Mouse (Mus musculus) heart, embryonic 10.5 days (tissue): Measurements from ENCODE around the gene Spryd3. TPM values are rescaled to one million over a fixed set of nuclear protein-coding genes. Genes with fewer than 3 reads are reported as not detected.
"Not testable (repeated sequence)": the region's sequence is repeated elsewhere in the genome, so short reads cannot be mapped to it uniquely, and the experiment has no call there.

Experiments used
- DNase-seq: peaks from one replicate; pipeline ENCODE4 v3.0.0-alpha.2; 2017; ENCODE audit warnings: low spot score
- H3K27ac ChIP-seq: fragments of 300-500 bp; sonication (generic); 2 replicates; pipeline ENCODE4 v1.5.1; 2016; ENCODE audit warnings: mild to moderate bottlenecking
- H3K27me3 ChIP-seq: fragments of 300-500 bp; sonication (generic); 2 replicates; pipeline ENCODE4 v1.6.1; 2016; ENCODE audit warnings: mild to moderate bottlenecking; ENCODE audit not compliant: poor library complexity, insufficient read depth, severe bottlenecking
- H3K36me3 ChIP-seq: fragments of 300-500 bp; sonication (generic); 2 replicates; pipeline ENCODE4 v1.6.1; 2016; ENCODE audit warnings: mild to moderate bottlenecking, moderate library complexity
- H3K4me1 ChIP-seq: fragments of 300-500 bp; sonication (generic); 2 replicates; pipeline ENCODE4 v1.6.1; 2016; ENCODE audit warnings: mild to moderate bottlenecking
- H3K4me3 ChIP-seq: fragments of 300-500 bp; sonication (generic); 2 replicates; pipeline ENCODE4 v1.5.1; 2016; ENCODE audit warnings: mild to moderate bottlenecking, moderate library complexity
- H3K9me3 ChIP-seq: fragments of 300-500 bp; sonication (generic); 2 replicates; pipeline ENCODE4 v1.6.1; 2016; ENCODE audit warnings: mild to moderate bottlenecking, moderate library complexity
- WGBS: fragments of 180-500 bp; shearing (Covaris S2); methylation state at CpG from one replicate; pipeline ENCODE4 v1.1.7; 2016; 5-methylcytosine and 5-hydroxymethylcytosine counted together
- polyA plus RNA-seq: library from polyadenylated mRNA; unstranded; fragments of >200 nt; fragmentation: Nextera tagmentation; extraction: Ambion mirVana; gene quantifications from 2 replicates; pipeline ENCODE4 v1.2.1, GENCODE M21; 2016

Gene Spryd3
- polyA plus RNA-seq, 1 experiment from 2014 or later = 19.0 TPM

DNA sequence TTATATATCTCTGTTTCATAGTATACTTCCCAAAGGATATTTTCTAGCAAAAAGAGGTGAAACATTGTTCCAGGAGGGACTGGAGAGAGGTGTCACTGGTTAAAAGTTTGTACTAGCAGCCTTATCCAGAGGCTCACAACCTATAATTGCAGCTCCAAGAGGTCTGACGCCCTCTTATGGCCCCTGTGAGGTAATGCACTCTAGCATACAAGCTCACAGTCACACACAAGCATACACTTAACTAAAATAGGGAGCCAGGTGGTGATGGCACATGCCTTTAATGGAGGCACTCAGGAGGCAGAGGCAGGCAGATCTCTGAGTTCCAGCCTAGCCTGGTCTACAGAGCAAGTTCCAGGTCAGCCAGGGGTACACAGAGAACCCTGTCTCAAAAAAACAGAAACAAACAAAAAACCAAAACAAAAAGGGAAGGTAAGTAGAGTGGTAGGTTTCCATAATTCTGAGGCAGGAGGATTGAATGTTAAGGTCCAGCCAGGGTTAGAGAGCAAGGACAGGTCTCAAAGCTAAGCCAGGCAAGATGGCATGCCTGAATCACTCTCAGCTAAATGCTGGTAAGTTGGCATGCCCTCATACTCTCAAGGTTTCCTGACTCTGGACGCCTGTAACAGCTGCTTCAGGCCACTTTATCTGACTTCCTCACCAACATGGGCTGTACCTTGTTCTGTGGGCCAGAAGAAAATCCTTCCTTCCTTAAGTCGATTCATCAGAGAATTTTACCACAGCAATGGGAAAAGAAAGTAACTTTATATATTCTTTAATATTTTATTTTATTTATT is 28.1 kb upstream of the Spryd3 start:
- DNase-seq = no peak
- 51% methylated on average over 3 of the region's 3 CpGs for WGBS
- Histone ChIP-seq H3K4me3 (no peak overlapping the region), H3K27me3 (peaks cover 17% of the 10 kb centered on the region; the same call in 1 of the 2 replicates), H3K9me3 (no peaks in the 10 kb centered on the region), H3K4me1 (peaks cover 8% of the 10 kb centered on the region), H3K27ac (no peak overlapping the region), H3K36me3 (no peaks in the 10 kb centered on the region)

DNA sequence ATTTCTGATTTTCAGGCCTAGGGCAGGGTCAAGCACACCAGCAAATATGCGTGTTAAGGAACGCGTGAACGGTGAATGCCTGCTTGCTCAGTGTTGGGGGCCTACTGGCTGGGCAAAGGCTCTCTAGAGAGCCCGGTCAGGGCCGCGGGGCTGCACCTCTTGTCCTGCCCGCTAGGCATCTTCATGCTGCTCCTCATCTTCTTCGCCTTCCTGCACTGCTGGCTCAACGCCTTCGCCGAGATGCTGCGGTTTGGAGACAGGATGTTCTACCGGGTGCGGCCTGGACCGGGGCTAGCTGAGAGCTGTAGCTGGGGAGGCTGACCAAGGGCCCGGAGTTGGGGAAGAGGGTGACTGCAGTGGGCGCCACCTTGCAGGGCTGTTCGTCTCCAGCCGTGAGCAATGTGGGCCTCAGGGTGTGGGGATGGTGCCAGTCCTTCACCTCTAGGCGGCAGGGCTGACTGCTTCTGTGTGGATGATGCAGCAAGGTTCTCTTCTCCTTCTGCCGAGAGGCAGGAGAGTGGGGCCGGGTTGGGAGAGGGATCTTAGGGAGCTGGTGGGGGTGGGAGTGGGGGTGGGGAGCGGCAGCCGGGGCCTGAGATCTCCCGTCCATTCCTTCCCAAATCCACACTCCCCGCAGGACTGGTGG is 24.5 kb upstream of the Spryd3 start:
- H3K4me1 ChIP-seq = peaks cover 6% of the 10 kb centered on the region; the same call in 1 of the 2 replicates
- no peak for DNase-seq
- H3K27me3 ChIP-seq = peaks cover 17% of the 10 kb centered on the region; the same call in 1 of the 2 replicates
- no peaks in the 10 kb centered on the region for H3K9me3 ChIP-seq
- no peak overlapping the region; the same call in 1 of the 2 replicates for H3K27ac ChIP-seq
- WGBS = 46% methylated on average over 27 of the region's 27 CpGs
- H3K36me3 ChIP-seq = no peaks in the 10 kb centered on the region
- H3K4me3 ChIP-seq = no peak overlapping the region

DNA sequence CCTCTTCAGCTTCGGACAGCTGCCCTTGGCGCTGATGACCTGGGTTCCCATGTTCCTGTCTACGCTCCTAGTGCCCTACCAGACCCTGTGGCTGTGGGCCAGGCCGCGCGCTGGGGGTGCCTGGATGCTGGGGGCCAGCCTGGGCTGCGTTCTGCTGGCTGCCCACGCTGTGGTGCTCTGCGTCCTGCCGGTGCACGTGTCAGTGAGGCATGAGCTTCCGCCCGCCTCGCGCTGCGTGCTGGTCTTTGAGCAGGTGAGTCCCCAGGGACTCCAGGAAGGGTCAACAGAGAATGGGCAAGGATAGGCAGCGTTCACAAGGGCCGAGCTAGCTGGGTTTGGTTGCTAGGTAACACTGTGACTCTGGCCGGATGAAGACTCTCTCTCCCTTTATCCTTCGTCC is 20.8 kb upstream of the Spryd3 start:
- no peaks in the 10 kb centered on the region for H3K9me3 ChIP-seq
- no peak for DNase-seq
- no peaks in the 10 kb centered on the region for H3K36me3 ChIP-seq
- WGBS = 48% methylated on average over 20 of the region's 20 CpGs
- H3K27me3 ChIP-seq = peaks cover 9% of the 10 kb centered on the region; the same call in 1 of the 2 replicates
- 0 out of 2 replicates have a peak overlapping the region, but pooled peaks have one; percentile 42 for H3K27ac ChIP-seq
- H3K4me1 ChIP-seq = peaks cover 6% of the 10 kb centered on the region; the same call in 1 of the 2 replicates
- H3K4me3 ChIP-seq = no peak overlapping the region

DNA sequence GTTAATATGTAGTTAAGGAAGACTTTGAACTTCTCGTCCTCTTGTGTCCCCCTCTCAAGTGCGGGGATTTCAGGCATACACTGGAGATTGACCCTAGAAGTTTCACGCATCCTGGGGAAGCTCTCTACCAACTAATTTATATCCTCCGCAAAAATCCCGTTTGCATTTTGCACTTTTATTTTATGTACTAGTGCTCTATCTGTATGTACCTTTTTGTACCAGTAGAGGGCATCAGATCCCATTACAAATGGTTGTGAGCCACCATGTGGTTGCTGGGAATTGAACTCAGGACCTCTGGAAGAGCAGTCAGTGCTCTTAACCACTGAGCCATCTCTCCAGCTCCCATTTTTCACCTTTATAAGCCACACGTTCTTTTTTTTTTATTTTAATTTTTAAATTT is 19.0 kb upstream of the Spryd3 start:
- not testable (repeated sequence) for H3K27ac ChIP-seq, H3K27me3 ChIP-seq, H3K9me3 ChIP-seq, H3K36me3 ChIP-seq, H3K4me3 ChIP-seq, DNase-seq
- WGBS = 87% methylated on average over 6 of the region's 6 CpGs
- peaks cover 17% of the 10 kb centered on the region for H3K4me1 ChIP-seq

DNA sequence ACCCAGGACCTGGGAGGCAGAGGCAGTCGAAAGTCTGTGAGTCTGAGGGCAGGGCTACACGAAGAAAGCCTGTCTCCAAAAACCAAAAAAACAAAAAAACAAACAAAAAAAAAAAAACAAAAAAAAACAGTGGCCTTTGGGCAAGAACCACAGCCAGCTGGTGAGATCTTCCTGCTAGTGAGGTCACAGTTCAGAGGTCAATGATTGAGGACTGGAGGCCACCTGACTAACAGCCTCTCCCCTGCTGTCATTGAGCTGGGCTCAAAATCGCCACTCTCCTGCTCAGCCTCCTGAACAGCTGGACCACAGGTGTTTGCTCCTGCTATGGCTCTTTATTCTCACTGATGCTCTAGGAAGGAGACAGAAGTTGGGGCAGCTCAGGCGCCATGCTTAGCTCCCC is 16.6 kb upstream of the Spryd3 start:
- H3K4me1 ChIP-seq = peaks cover 31% of the 10 kb centered on the region
- no peaks in the 10 kb centered on the region for H3K9me3 ChIP-seq
- WGBS = 53% methylated on average over 4 of the region's 4 CpGs
- no peak overlapping the region for H3K4me3 ChIP-seq
- no peak overlapping the region for H3K27ac ChIP-seq
- no peak for DNase-seq
- H3K36me3 ChIP-seq = no peaks in the 10 kb centered on the region
- peaks cover 6% of the 10 kb centered on the region; the same call in 1 of the 2 replicates for H3K27me3 ChIP-seq

DNA sequence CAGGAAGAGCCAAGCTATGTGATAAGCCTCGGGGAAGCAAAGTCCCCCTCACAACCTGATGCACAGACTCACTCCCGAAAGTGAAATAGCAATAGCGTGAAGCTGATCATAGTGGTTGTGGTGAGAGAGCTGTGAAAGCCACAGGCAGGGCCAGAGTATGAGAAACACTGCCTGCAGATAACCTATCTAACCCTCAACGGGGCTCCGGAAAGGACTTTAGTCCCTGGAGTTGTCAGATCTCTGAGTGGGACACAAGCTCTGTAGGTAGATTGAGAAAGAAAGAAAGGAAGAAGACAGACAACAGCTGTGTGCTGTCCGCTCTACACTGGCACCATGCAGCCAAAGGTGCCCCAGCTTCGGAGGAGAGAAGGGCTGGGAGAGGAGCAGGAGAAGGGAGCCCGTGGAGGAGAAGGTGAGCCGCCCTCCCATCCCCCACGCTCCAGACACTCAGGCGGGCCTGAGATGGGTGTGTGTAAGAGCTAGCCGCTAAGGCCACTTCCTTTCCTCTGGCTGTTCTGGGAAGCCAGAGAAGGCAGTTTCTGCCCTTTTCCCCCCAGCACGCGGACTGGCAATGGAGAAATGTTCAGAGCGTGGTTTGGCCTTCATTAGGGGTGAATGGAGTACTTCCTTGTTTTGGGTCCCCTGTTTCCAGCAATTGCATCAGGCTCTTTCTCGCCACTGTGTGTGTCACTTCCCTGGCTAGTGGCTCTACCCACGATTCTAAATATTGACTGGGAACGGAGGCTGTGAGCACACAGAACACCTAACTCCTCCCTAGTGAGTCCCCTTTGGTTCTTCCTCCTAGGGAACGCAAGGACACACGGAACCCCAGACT is 14.5 kb upstream of the Spryd3 start, which contains the start of gene Soat2:
Gene Soat2, plus strand, starts transcription at position 226 of the 835 bp plus-strand sequence.
- Histone ChIP-seq H3K4me3 (peak within 1 kb of the TSS; percentile 44), H3K36me3 (no peaks in the 10 kb centered on the region), H3K4me1 (peaks cover 27% of the 10 kb centered on the region), H3K27me3 (peaks cover 13% of the 10 kb centered on the region), H3K27ac (peak within 1 kb of the TSS; percentile 87), H3K9me3 (no peaks in the 10 kb centered on the region)
- peak; percentile 83 for DNase-seq
- WGBS = 25% methylated on average over 20 of the region's 20 CpGs

DNA sequence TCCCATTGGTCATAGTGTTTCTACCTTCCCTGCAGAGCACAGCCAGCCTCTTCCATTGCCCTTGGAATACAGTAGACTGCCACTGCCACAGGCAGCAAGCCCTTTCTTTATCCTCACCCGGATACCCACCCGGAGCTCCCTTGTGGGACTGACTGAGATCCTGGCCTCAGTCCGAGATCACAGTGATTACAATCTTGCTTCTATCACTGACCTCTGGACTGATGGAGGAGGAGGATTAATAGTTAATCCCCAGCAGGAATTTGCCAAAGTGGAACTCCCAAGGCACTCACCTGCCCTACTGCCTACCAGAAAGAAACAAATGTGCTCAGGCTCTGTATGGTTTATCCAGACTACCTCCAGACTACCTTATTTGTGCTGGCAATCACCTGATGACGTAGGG is 13.5 kb upstream of the Spryd3 start:
- H3K9me3 ChIP-seq = no peaks in the 10 kb centered on the region
- H3K4me3 ChIP-seq = no peak overlapping the region
- H3K27ac ChIP-seq = no peak overlapping the region; the same call in 1 of the 2 replicates
- H3K36me3 ChIP-seq = no peaks in the 10 kb centered on the region
- whole genome bisulfite sequencing = 68% methylated on average over 4 of the region's 4 CpGs
- no peak for DNase-seq
- H3K4me1 ChIP-seq = peaks cover 35% of the 10 kb centered on the region
- peaks cover 23% of the 10 kb centered on the region for H3K27me3 ChIP-seq

DNA sequence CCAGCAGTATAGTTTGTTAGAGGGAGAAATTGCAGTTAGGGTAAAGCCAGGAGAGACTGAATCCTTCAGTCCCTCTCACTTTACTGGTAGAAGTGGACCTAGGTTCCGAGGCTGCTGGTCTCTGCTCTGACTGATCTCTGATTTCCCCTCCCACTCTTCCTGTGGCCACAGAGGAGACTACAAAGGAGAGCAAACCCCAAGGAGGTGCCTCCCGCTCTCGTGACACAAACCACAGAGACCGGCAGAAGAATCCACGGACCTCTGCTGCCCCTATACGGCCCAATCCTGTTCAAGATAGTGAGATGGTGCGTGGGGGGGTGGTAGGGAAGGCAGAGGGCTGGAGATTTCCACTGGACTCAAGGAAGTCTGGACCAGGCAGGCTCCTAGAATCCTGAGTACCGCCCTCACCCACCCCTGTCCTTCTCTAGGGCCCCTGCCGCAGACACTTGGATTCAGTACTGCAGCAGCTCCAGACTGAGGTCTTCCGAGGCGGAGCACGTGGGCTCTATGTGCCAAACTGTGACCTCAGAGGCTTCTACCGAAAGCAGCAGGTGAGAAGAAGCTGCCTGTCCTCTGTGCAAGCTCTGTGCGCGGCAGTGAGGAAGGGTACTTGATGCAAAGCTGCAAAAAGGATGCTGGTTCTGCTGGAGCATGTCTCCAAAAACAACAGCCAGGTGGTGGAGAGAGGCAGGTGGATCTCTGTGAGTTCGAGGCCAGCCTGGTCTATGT is 11.8 kb upstream of the Spryd3 start:
- H3K36me3 ChIP-seq = no peaks in the 10 kb centered on the region
- H3K4me1 ChIP-seq = peaks cover 52% of the 10 kb centered on the region

DNA sequence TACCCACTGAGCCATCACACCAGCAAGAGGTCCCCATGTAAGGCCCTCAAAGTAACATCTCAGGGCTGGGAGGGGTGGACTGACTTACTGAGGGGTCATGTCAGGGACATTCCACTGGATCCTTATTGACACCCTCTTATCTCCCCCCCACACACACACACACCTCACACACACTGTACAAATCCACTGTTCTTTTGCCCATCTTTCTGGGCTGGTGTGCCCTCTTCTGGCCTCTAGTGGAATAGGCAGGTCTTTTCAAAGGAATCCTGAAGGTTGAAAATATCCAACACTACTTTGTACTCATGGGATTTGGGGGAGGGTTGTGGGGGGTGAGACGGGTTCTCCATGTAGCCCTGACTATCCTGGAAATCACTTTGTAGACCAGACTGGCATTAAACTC is 10.8 kb upstream of the Spryd3 start:
- H3K9me3 ChIP-seq = no peaks in the 10 kb centered on the region
- H3K27ac ChIP-seq = no peak overlapping the region

More for the DNA sequence above, 11.8 kb upstream of the Spryd3 start:
- Histone ChIP-seq H3K27ac (no peak overlapping the region), H3K9me3 (no peaks in the 10 kb centered on the region), H3K4me3 (no peak overlapping the region), H3K27me3 (peaks cover 39% of the 10 kb centered on the region)
- no peak for DNase-seq
- 61% methylated on average over 16 of the region's 16 CpGs for WGBS

DNA sequence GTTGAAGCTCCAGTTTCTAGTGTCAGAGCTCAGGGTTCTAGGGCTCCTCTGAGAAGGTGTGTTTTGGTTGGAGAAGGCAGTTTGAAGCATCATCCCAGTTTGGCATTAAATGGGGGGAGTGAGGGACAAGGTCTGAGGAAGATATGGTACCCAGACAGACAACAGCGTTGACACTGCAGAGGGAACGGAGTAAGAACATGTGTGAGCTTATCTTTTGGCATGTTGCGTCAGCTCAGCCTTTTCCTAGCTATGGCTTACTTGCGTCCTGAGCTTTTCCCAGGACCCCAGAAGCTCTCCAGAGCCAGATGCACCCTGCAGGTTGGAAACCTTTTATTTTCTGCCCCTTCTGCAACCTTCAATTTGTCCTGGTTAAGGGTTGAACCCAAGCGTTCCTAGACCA is 10.1 kb upstream of the Spryd3 start:
- H3K36me3 ChIP-seq = no peaks in the 10 kb centered on the region
- 63% methylated on average over 5 of the region's 5 CpGs for WGBS
- H3K27me3 ChIP-seq = peaks cover 53% of the 10 kb centered on the region
- no peak overlapping the region for H3K4me3 ChIP-seq
- DNase-seq = no peak
- H3K4me1 ChIP-seq = peaks cover 54% of the 10 kb centered on the region
- H3K9me3 ChIP-seq = no peaks in the 10 kb centered on the region
- H3K27ac ChIP-seq = no peak overlapping the region

More for the DNA sequence above, 10.8 kb upstream of the Spryd3 start:
- 3% methylated on average over 1 of the region's 1 CpGs for WGBS
- DNase-seq = no peak
- Histone ChIP-seq H3K4me3 (no peak overlapping the region), H3K36me3 (no peaks in the 10 kb centered on the region), H3K27me3 (peaks cover 48% of the 10 kb centered on the region), H3K4me1 (peaks cover 54% of the 10 kb centered on the region)

DNA sequence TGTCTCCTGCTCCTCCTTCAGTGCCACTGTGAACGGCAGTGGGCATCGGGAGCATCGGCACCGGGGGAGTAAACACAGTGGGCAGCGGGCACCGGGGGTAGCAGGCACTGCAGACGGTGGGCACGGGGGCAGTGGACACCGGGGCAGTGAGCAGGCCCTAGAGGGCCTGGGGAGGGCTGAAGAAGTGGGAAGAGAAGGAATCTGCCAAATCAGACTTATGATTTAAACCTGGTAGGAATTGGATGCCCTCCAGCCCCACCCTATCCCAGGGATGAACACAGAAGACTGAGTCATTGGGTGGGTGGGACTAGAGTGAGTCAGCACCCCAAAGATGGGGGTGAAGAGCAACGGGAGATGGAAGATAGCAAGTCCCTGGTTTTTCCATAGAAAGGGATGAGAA is 9.3 kb upstream of the Spryd3 start:
- no peak overlapping the region for H3K27ac ChIP-seq
- no peaks in the 10 kb centered on the region for H3K9me3 ChIP-seq
- peaks cover 46% of the 10 kb centered on the region for H3K4me1 ChIP-seq
- DNase-seq = no peak
- no peak overlapping the region for H3K4me3 ChIP-seq
- peaks cover 53% of the 10 kb centered on the region for H3K27me3 ChIP-seq
- no peaks in the 10 kb centered on the region for H3K36me3 ChIP-seq
- 84% methylated on average over 10 of the region's 10 CpGs for WGBS

DNA sequence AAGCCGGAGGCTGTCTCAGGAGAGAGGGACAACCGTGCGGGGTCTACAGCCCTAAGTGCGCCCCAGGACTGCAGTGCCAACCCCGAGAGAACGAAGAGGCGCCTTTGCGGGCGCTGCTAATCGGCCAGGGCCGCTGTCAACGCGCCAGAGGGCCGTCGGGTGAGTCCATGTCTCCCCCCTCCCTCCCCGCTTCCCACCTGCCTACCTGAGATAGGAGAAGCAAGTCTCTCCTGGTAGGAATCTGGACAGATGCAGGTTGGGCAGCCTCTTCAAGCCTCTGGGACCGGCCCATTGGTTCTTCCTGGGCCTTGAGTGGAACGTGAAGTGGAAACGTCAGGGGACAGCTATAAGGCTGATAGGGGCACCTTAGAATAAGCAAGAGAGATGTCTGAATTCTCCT is 8.7 kb upstream of the Spryd3 start:
- Histone ChIP-seq H3K4me3 (peak overlapping the region; percentile 51), H3K9me3 (no peaks in the 10 kb centered on the region), H3K4me1 (peaks cover 40% of the 10 kb centered on the region), H3K36me3 (no peaks in the 10 kb centered on the region), H3K27ac (0 out of 2 replicates have a peak overlapping the region, but pooled peaks have one; percentile 32), H3K27me3 (peaks cover 53% of the 10 kb centered on the region)
- DNase-seq = no peak
- 10% methylated on average over 19 of the region's 19 CpGs for WGBS
